Mouse (Mus musculus) layer of hippocampus, postnatal 10 days (tissue): Measurements from ENCODE around the gene Mogat2. TPM values are rescaled to one million over a fixed set of nuclear protein-coding genes. Genes with fewer than 3 reads are reported as not detected.

Experiments used
- DNase-seq, 2 experiments: peaks; one replicate each; pipeline ENCODE4 v3.0.0; 2021; ENCODE audit warnings: low spot score in 2 of 2
- total RNA-seq, 2 experiments: library from RNA; stranded (reverse); gene quantifications; 2 replicates each; pipeline ENCODE4 v1.2.3; 2021

Mogat2 gene
- total RNA-seq, 2 experiments from 2014 or later: not detected

GRCm38 (mm10) chr7:99169717-99170403, 68.6 kb downstream of the Mogat2 start:
- no peak for DNase-seq

Other genes starting within 250 kb of the Mogat2 start
- 10 to 100 TPM; 37.6 to 41.0 TPM for gene Uvrag, start 97.5 kb downstream of the Mogat2 start, total RNA-seq
- 10 to 100 TPM; 77.9 to 82.9 TPM for gene Dgat2, start 55.9 kb downstream of the Mogat2 start, total RNA-seq
- gene Map6, start 28.8 kb upstream of the Mogat2 start, total RNA-seq: 100 to 1,000 TPM; 178 to 182 TPM
- gene Serpinh1, start 114.6 kb upstream of the Mogat2 start, total RNA-seq: 10 to 100 TPM; 58.2 to 62.0 TPM
- gene Gdpd5, start 142.8 kb upstream of the Mogat2 start, total RNA-seq: 10 to 100 TPM; 31.4 to 37.4 TPM
- gene Klhl35, start 227.4 kb upstream of the Mogat2 start, total RNA-seq: 1 to 10 TPM; 4.8 to 6.2 TPM
- gene Rps3, start 245.1 kb upstream of the Mogat2 start, total RNA-seq: 100 to 1,000 TPM; 314 to 330 TPM